Mouse (Mus musculus) cerebellum, postnatal 10 days (tissue): Measurements from ENCODE around the gene Mul1.
A peak's percentile ranks its signal among the peaks of the same experiment; 100 is the strongest.
"Not testable (repeated sequence)": the region's sequence is repeated elsewhere in the genome, so short reads cannot be mapped to it uniquely, and the experiment has no call there.

Experiments
- DNase-seq, 2 experiments: peaks; one replicate each; pipeline ENCODE4 v3.0.0; 2021; ENCODE audit warnings: mixed read lengths in 2 of 2

Mul1 gene

DNA sequence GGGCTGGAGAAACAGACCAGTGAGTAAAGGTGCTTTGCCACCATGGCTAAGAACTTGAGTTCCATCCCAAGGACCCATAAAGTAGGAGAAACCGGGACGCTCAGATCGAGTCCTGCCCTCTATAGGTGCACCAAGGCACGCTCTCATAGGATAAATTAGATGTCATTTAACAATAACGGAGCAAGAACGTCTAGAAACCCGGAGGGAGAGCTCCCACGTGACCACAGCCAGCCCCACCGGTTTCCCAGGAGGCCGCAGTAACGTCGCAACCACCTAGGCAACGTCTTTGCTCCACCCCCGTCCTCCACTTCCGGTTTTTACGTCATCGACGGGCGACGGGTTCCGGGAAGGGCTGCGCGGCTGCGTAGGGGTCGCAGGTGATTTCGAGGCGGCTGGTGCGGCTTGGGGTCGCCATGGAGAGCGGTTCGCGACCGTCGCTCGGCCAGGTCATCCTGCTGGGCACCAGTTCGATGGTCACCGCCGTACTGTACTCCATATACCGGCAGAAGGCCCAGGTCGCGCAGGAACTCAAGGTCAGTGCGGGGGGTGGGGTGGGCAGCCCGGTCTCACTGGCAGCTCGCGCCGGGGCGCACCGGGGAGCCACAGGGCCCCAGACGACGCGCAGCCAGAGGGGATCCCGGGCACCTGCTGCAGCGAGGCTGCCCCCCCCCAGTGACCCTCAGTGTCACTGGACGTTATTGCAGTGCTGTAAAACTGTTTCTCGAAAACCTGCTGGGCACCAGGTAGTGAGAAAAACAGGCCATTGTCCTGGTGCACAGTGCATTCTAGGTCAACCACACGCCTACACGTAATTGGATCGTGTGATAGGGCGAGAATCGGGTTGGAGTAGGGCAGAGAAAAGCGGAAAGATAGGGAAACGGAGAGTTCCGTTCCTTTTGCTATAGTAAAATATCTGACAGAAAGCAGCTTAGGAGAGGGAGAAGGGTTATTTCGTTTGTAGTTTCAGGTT, at the start of gene Mul1:
Gene Mul1 (plus strand): TSS at position 325 of the 970 bp plus-strand sequence.
- peak; percentile 99 for DNase-seq

DNA sequence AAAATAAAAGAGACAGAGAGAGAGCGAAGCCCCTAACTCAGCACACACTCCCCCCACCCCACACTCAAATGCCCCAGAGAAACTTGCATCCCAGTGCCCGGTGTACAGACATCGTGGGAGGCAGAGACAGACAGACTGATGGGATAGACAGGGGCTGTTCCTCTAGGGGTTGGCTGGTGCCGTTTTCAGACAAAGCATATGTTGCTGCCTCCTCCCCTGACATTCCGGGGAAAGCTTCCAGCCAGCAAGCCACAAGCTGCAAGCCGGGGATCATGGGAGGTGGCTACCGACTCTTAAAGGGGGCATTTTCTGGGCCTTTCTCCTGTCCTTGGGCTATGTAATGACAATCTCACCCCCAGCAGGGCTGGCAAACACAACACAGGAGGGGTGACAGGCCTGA, 40.8 kb upstream of the Mul1 start:
- no peak for DNase-seq

GRCm38 (mm10) chr4:138395087-138395970, 39.1 kb upstream of the Mul1 start:
- peak; percentile 55 to 60 for DNase-seq

DNA sequence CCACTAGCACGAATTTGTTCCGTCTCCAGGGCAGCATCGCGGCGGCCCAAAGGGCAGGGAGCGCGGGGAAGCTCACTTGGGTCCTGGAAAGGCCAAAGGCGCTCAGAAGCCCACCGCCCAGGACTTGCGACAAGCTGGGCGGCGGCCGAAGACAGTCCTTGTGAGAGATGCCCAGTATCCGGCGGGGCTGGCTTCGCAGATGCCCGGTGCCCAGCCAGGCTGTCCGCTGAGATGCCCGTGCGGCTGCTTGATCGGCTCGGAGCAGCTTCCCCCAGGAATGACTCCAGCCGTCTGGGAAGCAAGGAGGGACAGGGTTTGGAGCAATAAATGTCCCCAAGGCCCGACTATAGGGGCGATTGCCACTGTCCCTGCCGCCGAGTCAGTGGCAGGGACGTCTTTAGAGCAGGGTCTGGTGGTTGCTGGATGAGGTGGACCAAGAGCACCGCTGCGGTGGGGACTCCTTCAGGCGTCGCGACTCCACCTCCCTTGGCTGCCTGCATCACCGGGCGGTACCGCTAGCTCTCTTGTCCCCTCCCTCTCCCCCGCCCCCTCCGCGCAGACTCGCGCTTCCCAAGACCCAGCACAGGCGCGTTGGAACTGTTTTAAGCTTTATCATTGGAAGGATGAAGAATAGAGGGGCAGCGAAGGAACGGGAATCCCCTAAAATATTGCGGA, 38.4 kb upstream of the Mul1 start, which contains the start of gene Fam43b:
Gene Fam43b (minus strand): TSS at position 558 of the 675 bp plus-strand sequence.
- DNase-seq = peak; percentile 63 to 77

DNA sequence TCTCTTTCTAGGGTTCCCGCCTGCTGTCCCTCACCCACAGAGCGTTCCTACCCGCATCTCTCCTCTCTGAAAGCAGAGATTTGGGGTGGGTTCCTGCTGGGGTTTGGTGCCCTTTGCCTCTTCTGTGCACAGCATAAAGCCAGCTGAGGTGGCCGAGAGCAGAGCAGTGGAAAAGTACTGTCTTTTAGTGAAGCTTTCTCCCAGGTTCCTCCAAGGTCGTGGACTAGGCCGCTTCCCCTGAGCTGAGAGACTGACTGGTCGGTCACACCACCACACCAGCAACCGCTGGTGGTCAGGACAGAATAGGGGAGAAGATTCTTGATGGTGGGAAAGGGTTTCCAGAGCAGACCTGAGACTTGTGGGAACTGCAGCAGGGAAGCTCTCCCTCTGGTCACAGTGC, 37.8 kb upstream of the Mul1 start:
- DNase-seq = no peak

DNA sequence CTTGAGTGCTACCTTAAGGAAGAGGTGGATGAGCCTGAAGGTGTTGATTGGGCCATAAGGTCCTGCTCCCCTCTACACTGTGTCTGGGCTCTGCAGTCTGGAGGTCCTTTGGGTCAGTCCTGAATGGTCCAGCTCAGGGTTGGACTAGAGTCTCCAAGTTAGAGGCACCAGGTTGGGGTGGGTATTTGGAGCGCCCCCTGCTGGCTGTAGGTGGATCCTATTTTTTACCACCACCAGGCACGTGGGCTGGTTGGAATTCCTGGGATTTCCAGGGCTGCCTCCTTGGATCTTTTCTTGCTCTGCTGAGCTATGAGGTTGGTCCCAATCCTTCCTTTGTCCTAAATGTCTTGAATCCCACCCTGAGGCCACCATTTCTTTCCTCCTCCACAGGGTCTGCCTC, 29.7 kb upstream of the Mul1 start:
- peak; percentile 47 to 52 for DNase-seq

- no peak for DNase-seq
Observed at GRCm38 (mm10) chr4:138407479-138408194, 26.8 kb upstream of the Mul1 start.

DNA sequence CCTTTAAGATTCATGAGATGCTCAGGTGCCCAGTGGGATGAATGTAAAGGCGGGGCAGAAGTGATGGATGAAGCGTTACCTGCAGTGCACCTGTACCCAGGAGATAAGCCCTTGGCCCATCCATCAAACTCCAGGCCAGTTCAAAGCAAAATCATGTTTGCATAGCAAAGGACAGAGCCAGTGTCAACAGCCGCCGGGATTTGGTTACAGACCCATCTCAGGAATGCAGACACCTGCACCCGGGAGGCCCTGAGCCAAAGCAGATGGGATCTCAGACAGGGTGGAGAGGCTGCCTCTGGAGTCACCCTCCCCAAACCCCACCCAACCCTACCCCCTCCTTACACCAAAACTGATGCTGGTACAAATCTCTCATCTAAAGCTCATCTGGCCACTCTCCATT, 23.5 kb upstream of the Mul1 start:
- no peak for DNase-seq

- no peak for DNase-seq
Observed at GRCm38 (mm10) chr4:138411504-138412121, 22.9 kb upstream of the Mul1 start.

DNA sequence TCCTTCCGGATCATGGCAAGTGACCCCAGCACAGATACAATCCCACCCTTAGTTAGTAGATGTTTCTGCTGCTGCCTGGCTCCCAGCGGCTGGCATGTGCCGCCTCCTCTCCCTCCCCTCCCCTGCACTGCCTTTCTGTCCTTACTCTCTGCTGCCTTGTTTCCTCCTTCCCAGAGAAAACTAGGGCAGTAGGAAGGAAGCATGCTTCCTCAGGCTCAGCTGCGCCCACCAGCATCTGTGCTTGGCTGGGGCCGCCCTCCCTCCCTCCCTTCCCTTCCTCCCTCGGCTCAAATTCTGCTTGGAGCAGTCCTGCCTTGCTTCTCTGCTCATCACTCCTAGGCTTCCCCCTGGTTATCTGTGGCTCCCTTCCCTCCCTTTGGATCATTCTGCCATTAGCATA, 19.7 kb upstream of the Mul1 start:
- DNase-seq = peak; percentile 38 to 42

DNA sequence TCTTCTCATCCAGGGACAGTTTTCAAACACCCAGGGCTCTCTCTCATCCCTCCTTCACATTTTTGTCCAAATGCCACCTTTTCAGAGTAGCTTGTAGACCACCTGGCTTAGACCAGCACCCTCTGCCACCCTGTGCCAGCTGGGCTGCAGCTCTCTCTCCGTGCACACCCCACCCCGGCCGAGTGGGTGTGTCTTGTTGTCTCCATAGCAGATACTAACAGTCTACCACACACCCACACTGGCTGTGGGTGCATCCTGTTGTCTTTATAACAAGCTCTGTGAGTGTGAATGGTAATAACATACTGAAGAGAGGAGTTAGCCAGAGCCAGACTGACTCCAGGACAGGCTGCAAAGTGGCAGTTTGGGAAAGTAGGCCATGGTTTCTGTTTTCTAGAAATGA, 18.5 kb upstream of the Mul1 start:
- DNase-seq = no peak

GRCm38 (mm10) chr4:138416414-138416813, 18.1 kb upstream of the Mul1 start:
- DNase-seq = no peak

- no peak for DNase-seq
Observed at GRCm38 (mm10) chr4:138417882-138418281, 16.6 kb upstream of the Mul1 start.

GRCm38 (mm10) chr4:138418340-138418957, 16.0 kb upstream of the Mul1 start:
- no peak for DNase-seq

DNA sequence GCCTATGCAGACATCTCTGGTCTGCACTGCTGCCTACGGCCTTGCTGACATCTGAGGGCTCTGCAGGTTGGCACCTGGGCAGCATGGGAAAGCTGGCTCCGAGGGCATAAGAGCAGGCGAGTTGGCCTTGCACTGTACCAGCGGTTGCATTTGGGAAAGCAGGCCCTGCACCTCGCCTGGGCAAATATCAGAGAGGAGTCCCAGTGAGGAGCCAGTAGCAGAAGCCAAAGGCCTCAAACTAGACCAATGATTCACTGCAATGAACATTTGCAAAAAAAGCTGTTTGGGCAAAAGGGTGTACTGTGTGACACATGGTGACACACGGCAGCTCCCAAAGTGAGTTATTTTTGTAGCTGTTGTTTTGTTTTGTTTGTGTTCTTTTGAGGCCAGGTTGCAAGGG, 9.4 kb upstream of the Mul1 start:
- DNase-seq = no peak

- DNase-seq = not testable (repeated sequence)
Observed at GRCm38 (mm10) chr4:138425604-138426003, 8.9 kb upstream of the Mul1 start.

- DNase-seq = peak; percentile 93 to 96
Observed at GRCm38 (mm10) chr4:138426778-138427705, 7.4 kb upstream of the Mul1 start.

- DNase-seq = peak; percentile 79 to 84
Observed at GRCm38 (mm10) chr4:138429778-138430177, 4.7 kb upstream of the Mul1 start.

- no peak for DNase-seq
Observed at GRCm38 (mm10) chr4:138431340-138431739, 3.1 kb upstream of the Mul1 start.

DNA sequence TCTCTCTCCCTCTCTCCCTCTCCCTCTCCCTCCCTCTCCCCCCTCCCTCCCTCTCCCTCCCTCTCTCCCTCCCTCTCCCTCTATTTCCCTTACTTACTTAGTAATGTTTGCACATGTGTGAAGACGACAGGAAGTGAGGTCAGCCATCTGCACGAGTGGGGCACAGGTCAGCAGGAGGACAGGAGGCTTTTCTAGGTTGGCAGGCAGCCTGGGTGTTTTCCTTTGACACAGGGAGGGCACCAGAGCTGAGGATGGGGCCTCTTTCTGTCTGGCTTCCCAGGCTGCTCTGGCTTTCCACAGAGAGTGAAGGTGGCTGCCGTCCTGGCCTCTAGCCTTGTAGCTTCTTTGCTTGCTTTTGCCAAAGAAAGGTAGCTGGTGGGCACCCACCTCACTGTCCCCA, 5.6 kb downstream of the Mul1 start:
- DNase-seq = no peak
